Mouse (Mus musculus): ENCODE measurements at regions not wholly inside any gene's neighbourhood (a gene's known extent, or its start where the extent isn't known, plus 50 kb on each side); places are given as distances from the start of the nearest gene placed in this dataset.

- DNase-seq (ENCODE audit: low read depth, low spot score), result peak; percentile 12
These were observed 181.3 kb upstream of the Nckap5 start for GRCm38 (mm10) chr1:127011901-127012300.

GRCm38 (mm10) chr1:127009699-127010098 is 179.1 kb upstream of the Nckap5 start:
- peak; percentile 16 for DNase-seq (ENCODE audit: low read depth, low spot score)

- DNase-seq (ENCODE audit: low read depth, low spot score), result no peak
These were observed 171.1 kb upstream of the Nckap5 start for GRCm38 (mm10) chr1:127001700-127002099.

- DNase-seq (ENCODE audit: low read depth, low spot score), result peak; percentile 38
These were observed 162.6 kb upstream of the Nckap5 start for GRCm38 (mm10) chr1:126993061-126993640.

- no peak for DNase-seq (ENCODE audit: low read depth, low spot score)
These were observed 161.8 kb upstream of the Nckap5 start for GRCm38 (mm10) chr1:126992441-126992840.

GRCm38 (mm10) chr1:126982805-126983204 is 152.2 kb upstream of the Nckap5 start:
- DNase-seq (ENCODE audit: low read depth, low spot score), result no peak

GRCm38 (mm10) chr1:126980311-126980710 is 149.7 kb upstream of the Nckap5 start:
- no peak for DNase-seq (ENCODE audit: low read depth, low spot score)

GRCm38 (mm10) chr1:126973871-126974270 is 143.3 kb upstream of the Nckap5 start:
- no peak for DNase-seq (ENCODE audit: low read depth, low spot score)

- no peak for DNase-seq (ENCODE audit: low read depth, low spot score)
These were observed 141.3 kb upstream of the Nckap5 start for GRCm38 (mm10) chr1:126971777-126972421.

GRCm38 (mm10) chr1:126971118-126971517 is 140.5 kb upstream of the Nckap5 start:
- DNase-seq (ENCODE audit: low read depth, low spot score), result no peak

GRCm38 (mm10) chr1:126966394-126966793 is 135.8 kb upstream of the Nckap5 start:
- DNase-seq (ENCODE audit: low read depth, low spot score), result no peak

- DNase-seq (ENCODE audit: low read depth, low spot score), result no peak
These were observed 125.5 kb upstream of the Nckap5 start for GRCm38 (mm10) chr1:126955839-126956720.

GRCm38 (mm10) chr1:126947860-126948259 is 117.3 kb upstream of the Nckap5 start:
- no peak for DNase-seq (ENCODE audit: low read depth, low spot score)

- DNase-seq (ENCODE audit: low read depth, low spot score), result no peak
These were observed 102.1 kb upstream of the Nckap5 start for GRCm38 (mm10) chr1:126932658-126933057.

GRCm38 (mm10) chr1:126931754-126932153 is 101.2 kb upstream of the Nckap5 start:
- peak; percentile 49 for DNase-seq (ENCODE audit: low read depth, low spot score)

- no peak for DNase-seq (ENCODE audit: low read depth, low spot score)
These were observed 100.5 kb upstream of the Nckap5 start for GRCm38 (mm10) chr1:126931093-126931492.

GRCm38 (mm10) chr1:126930611-126931010 is 100.0 kb upstream of the Nckap5 start:
- DNase-seq (ENCODE audit: low read depth, low spot score), result no peak

- peak; percentile 5 for DNase-seq (ENCODE audit: low read depth, low spot score)
These were observed 99.1 kb upstream of the Nckap5 start for GRCm38 (mm10) chr1:126929666-126930065.

GRCm38 (mm10) chr1:126928186-126928585 is 97.6 kb upstream of the Nckap5 start:
- DNase-seq (ENCODE audit: low read depth, low spot score), result no peak

- no peak for DNase-seq (ENCODE audit: low read depth, low spot score)
These were observed 94.8 kb upstream of the Nckap5 start for GRCm38 (mm10) chr1:126925150-126926035.

GRCm38 (mm10) chr1:126923981-126924380 is 93.4 kb upstream of the Nckap5 start:
- no peak for DNase-seq (ENCODE audit: low read depth, low spot score)

All from A20 (cell line).